Mouse (Mus musculus): Measurements from ENCODE around the gene Hap1.
A peak's percentile ranks its signal among the peaks of the same experiment; 100 is the strongest.

Hap1 gene

DNA sequence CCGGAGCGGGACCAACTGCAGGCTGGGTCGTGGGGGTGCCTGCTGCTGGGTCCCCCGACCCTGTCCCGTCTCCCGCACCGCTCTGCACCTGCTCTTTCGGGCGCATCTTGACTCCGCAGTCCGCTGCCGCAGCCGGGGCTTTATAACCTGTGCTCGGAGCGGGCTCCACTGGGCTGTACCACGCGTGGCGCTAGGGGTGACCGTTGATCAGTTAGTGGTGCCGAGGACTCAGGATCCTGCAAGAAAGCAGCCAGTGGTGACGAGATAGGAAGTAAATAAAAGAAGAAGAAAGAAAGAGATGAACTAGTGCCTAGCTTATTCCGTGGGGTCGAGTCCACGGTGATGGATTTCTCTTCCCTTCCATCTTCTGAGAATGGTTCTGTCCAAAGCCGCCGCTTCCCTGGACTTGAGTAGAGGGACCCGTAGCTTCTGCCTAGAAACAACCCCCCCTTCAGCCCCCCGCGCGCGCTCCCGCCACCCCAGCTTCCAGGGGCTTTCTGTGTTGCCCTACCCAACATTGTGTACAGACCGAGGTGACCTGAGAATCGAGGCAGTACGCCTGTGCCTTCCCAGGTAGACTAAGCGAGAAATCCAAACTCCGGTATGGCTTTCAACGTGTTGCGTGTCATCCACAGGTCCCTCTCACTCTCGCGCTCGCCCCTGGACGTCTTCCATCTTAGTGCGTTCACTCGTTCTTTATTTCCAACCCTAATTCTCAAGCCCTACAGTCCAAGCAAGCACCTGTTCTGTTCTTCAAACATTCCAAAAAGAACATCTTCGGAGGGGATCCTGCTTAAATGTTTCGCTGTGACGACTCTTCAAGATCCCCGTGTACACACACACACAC, at the start of gene Hap1:
Gene Hap1 (minus strand): TSS at position 157 of the 847 bp plus-strand sequence.
- no peak for DNase-seq (ENCODE audit: extremely low read depth, low read depth, low spot score)

DNA sequence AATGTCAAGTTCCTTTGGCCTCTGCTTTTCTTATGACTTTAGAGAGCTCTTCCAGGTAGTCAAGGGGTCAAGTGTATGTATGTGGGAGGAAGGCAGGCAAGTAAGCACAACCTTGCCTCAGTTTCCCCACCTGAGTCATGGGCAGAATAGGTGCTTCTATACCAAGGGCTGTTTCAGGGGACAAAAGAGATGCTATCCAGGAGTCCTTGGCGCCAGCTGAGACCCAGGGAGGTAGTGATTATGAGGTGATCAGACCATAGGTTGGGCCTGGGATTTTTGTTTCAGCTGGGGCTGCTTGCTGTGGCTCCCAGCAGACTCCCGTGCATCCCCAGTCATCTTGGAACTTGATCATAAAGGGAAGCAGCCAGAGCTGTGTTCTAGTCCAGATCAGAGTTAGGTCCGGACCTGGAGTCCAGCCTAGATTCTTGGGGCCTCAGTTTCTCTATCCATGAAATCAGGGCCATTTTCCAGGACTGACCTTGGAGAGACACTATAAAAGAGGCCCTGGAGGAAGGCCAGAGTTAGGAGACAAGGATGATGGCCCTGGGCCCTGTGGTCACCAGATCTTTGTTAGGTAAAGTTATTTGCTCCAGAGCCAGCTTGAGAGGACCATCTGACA, 48.6 kb upstream of the Hap1 start:
- no peak for DNase-seq (ENCODE audit: extremely low read depth, low read depth, low spot score)

DNA sequence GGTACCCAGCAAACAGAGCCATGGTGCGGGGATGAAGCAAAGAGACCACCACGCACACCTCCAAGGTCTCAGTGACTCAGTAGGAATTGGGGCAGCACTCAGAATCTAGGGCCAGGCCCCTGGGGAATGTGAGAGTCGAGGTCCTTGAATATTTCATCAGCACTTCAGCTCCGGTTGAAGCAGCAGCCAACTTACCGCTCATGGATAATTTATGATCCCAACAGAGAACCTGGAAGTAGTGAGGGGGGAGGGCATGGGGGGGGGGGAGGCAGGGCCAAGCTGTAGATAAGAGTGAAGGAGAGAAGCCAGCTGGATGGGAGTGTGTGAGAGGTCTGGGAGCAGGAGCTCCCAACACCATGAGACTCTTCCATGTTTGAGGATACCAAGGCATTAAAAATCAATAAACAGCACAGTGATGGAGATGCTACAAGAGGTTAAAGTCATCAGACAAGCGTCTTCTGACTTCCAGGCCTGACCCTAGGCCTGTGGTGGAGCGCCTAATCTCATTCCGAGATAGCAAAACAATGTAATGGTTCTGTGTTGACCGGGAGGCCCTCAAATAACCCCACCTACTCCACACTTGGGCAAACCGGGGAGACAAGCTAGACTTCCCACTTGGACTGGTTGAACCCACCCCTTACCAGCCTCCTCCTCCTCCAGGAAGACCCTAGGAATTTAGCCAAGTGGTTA, 47.7 kb upstream of the Hap1 start:
- DNase-seq (ENCODE audit: extremely low read depth, low read depth, low spot score), result no peak

DNA sequence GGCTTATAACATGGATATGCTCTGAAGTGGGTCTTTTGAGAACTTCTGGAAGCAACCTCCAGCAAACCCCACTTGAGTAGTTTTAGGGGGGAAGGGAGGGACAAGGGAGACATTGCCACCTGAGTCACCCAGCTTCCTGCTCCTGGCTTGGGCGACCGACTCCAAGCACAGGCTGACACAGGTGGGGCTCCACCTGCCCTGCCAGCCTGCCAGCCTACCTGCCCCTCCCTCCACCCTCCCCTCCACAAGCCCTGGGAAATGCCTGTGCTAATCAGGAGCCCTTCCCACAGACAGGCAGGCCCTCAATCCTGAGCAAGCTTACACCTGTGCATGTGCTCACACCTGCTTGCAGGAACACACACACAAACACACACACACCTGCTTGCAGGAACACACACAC, 46.8 kb upstream of the Hap1 start:
- DNase-seq (ENCODE audit: extremely low read depth, low read depth, low spot score), result no peak

DNA sequence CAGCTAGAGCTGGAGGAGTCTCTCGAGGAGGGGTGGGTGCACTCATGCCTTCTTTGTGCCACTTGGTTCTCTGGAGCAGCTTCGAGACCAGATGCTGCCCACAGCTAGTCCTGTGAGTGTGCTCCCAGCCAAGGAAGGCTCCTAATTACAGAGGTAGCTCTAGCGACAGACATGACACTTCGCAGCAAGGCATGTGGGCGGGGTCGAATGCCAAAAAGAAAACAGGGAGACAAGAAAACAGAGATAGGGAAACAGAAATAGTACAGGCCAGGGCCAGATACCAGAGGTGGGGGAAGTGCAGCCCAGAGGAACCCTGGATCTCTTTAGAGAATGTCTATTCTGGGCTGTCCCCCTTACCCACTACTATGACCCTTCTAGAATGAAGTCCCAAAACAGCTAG, 46.3 kb upstream of the Hap1 start:
- DNase-seq (ENCODE audit: extremely low read depth, low read depth, low spot score), result no peak

DNA sequence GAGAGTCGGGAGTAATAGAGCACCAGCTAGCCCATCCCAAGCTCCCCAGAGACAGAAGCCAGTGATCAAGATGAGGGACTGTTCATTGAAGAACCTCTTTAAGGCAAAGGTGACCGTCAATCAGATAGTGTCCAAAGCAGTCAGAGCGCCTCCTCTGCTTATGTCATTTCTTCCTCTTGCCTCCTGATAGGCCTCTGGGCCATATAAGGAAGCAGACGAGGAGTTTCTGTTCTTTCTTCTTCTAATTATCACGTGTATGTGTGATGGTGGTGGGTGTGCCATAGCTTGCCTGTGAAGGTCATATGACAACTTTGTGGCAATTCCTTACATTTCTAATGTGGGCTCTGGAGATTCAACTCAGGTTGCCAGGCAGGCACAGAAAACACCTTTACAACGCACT, 44.9 kb upstream of the Hap1 start:
- DNase-seq (ENCODE audit: extremely low read depth, low read depth, low spot score), result no peak

DNA sequence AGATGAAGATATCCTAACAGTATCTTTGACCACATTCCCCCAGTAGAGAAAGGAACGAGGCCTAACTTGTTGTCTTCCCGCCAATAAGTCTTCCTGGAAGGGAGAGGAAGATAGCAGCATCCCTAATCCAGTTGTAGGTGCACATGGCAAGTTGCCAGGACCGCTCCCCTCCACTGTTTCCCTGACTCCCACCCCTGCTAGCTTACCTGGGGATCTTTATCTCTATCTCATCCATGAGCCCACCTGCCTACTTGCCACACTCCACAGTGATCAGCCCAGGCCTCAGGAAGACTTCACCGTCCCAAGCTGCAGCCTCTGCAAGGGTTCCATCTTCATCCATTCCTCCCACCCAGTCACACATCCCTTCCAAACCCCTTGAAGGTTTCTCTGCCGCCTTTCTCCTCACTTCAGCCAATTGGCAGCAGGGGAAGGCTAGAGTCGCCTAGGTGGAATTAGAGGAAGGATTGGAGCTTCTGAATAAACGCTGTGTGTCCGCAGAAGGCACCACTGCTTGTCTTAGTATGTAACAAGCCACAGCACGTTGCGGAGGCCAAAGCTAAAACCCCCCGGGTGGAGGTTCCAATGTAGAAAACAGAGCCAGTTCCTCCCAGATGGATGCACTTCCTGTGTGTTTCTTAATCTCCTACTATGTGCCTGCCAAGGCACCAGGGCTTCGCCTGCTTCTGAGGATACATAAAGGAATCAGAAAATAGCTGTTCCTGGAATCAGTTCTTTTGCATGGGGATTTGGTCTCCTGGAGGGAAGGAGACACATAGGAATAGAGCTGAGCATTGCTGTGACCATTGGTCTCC, 44.0 kb upstream of the Hap1 start:
- DNase-seq (ENCODE audit: extremely low read depth, low read depth, low spot score), result no peak

DNA sequence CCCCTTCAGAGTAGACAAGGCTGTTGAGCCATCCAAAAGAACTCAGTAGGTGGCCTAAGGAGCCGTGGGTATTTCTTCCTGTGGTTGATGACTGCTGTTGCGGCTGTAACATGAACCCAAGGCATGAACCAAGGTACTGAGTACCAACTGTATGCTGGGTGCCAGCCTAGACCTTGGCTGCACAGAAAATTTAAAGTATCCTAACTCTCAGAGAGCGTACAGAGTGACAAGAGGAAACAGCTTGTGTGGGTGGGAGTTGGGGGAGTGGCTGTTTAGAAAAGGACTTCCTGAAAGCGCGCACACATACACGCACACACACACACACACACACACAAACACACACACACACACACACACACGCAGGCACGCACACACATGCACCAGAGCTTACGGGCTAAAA, 43.4 kb upstream of the Hap1 start:
- DNase-seq (ENCODE audit: extremely low read depth, low read depth, low spot score), result no peak

DNA sequence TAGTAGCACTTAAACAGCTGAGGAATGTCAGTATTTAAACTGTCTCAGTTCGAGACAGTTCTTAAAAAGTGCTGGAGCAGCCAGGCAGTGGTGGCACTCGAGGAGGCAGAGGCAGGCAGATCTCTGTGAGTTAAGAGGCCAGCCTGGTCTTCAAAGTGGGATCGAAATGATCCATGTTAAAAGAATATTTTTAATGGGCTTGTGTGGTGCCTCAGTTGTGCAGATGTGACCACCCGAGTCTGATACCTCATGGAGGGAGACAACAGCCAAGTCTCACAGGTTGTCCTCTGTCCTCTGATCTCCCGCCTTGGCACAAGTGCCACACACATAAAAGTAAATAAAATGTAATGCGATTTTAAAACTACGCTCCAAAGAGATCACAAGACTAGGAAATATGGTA, 42.6 kb upstream of the Hap1 start:
- no peak for DNase-seq (ENCODE audit: extremely low read depth, low read depth, low spot score)

DNA sequence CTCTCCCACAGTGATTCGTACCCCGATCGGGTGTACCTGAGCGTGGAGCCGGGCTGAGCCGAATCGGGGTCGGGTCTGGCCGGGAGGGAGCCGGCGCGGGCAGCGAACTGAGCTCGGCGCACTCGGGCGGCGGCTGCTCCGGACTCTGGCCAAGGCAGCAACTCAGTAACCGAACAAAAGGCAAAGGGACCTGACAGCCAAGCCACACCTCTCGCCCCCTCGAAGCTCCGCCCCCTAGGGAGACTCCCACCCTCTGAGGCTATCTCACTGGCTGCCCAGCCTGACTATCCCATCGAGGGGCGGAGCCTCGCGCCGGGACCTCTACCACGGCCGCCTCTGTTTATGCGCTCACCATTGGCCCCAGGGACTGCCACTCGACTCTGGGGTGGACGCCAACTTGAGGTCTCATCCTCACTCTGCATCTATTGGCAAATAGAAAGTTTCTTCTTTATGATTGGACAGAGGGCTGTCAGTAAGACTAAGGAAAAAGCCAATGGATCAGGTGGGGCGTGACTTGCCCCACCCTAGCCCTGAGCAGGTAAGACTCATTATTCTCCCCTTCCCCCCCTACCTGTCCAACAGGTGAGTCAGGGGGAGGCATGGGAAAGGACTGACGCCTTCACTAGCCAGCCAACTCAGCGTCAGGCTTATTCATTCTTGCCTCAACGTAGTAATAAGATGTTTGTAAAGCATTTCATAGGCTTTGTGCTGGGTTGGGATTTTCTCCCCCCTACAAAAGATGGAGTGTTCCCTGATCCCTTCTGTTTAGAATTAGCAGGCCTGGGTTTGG, 41.9 kb upstream of the Hap1 start, which contains the start of gene Jup:
Gene Jup (minus strand): TSS at position 164 of the 790 bp plus-strand sequence.
- peak; percentile 96 for DNase-seq (ENCODE audit: extremely low read depth, low read depth, low spot score)

DNA sequence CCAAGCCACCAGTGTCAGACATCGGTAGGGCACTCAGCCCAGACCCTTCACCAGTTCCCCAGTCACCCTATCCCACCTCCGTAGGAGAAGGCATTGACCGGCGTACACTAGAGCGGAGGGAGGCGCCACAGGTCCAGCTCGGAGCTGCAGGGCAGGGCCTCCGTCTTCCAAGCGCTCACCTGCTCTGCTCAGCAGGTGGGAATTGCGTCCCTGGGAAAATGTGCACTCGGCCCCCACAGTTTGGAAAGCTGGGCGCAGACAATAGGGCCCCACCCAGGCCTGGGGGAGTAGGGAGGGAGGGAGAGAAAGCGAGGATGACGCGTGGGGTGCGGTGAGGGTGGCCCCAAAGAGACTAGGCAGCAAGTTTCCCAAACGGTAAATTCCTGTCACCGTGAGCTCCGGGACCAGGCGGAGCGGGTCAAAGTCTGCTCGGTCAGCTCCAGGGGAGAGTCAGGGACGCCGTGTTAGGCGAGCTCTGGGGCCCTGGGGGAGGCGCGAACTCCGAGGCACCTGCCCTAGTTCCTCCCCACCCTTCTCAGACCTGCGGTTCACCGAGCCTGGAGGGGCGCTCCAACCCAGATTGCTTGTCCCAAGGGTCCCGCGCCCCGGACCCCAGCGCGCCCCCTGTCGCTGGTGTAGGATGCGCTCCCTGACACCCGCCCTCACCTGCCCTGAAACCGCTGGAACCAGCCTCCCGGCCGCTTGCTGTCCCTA, 41.1 kb upstream of the Hap1 start:
- DNase-seq (ENCODE audit: extremely low read depth, low read depth, low spot score), result no peak

DNA sequence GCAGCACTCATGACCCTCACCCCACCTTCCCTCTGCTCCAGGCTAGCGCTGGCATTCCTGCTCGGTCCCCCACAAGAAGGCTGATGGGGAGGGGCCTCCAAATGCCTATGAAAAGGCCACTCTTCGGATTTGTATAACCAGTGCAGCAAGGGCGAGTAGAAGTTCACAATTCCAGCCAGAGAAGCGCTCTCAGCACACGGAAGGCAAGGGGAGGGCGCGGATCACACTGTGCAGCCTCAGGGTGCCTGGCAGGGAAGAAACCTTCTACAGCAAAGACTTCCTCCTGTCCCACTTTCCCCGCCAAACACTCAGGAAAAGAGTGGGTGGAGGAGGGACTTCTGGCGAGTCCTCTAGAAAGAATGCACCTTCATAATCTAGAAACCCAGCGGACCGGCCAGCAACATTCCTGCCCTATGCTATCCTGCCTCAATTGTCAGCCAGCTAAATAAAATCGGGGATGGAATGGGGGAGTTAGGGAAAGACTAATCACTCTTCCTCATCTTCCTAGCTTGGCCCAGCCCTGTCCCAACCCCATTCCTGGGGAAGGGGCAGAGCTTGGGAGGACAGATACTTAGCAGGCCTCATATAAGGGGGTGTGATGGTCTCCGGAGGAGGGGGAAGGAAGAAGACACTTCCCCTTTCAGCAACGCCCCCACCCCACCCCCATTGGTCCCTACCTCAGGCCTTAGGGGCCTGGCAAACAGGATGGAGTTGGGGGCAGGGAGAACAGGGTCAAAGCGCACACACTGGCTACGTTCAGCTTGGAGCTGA, 40.1 kb upstream of the Hap1 start:
- DNase-seq (ENCODE audit: extremely low read depth, low read depth, low spot score), result no peak

DNA sequence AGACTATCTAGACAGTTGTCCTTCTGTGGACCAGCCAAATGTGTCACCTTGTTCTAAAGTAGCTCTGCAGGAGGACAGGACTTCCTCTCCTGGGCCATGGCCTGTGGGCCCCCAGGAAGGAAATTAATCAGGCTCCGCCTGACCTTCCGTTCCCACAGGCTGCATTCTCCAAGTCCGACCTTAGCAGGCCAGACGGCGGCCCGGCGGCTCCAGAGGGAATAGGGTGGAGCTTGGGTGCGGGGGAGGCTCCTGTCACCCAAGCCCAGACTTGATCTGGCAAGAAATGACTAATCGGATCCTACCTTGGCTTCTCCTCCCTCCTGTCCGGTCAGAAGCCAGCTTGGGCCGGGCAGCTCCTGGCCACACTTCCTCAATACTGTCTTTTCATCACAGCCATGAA, 39.3 kb upstream of the Hap1 start:
- DNase-seq (ENCODE audit: extremely low read depth, low read depth, low spot score), result peak; percentile 88

DNA sequence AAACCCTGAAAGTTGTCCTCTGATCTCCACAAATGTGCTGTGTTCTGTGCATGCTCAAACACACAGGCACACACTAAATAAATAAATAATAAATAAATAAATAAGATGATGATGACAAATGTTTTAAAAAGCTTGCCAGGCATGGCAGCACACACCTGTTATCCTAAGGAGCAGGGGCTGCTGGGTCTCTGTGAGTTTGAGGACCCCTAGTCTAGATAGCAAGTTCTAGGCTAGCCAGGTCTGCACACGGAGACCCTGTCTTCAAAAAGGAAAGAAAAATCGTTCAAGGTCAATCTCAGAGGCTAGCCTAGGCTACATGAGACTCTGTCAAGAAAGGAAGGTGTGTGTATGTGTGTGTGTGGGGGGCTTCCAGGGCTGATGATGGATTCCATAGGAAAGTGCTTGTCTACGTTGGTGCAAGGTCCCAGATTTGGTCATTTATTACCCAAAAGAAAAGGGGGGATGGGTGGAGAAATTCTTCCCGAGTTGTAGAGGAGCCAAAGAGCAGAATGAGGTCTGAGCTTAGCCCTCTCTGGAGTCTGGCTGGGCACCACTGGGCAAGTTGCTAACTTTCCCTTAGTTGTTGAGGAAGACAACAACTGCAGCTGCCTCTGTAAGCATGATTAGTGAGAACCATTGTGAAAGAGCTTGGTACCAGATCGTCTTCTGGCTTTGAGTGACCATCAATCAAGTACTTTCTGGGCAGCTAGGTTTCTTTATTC, 38.6 kb upstream of the Hap1 start:
- DNase-seq (ENCODE audit: extremely low read depth, low read depth, low spot score), result no peak

DNA sequence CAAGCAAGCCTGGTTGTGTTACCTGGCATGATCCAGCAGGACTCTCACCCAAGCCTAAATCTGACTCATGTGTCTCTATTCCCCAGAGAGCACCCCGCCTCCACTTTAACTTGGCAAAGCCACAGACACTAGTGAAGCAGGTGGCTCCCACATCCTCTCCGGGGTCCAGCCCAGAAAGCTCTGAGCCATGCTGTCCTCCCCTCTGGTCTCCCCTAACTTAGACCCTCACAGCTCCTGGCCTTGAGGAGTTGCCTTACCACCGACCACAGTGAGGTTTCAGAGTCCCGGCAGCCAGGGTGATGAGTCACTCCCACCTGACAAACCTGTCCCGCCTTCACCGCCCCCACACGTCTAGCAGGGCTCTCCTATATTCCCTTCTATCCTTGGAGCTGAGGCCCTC, 37.8 kb upstream of the Hap1 start:
- no peak for DNase-seq (ENCODE audit: extremely low read depth, low read depth, low spot score)

DNA sequence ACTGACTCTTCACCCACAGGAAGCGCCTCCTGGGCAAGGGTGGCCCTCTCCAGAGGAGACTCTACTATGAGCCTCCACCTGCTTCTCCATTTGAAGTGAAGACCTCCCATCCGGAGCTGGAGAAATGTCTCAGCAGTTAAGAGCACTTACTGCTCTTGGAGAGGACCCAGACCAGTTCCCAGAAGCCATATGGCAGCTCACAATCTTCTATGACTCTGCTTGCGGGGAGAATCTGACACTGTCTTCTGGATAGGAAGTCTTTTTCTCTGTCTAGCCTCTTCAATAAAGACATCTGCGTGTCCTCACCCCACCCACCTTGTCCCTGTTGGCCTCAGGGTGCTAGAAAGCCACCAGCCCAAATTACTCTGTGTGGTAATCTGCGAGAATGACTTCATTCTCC, 37.0 kb upstream of the Hap1 start:
- DNase-seq (ENCODE audit: extremely low read depth, low read depth, low spot score), result no peak

DNA sequence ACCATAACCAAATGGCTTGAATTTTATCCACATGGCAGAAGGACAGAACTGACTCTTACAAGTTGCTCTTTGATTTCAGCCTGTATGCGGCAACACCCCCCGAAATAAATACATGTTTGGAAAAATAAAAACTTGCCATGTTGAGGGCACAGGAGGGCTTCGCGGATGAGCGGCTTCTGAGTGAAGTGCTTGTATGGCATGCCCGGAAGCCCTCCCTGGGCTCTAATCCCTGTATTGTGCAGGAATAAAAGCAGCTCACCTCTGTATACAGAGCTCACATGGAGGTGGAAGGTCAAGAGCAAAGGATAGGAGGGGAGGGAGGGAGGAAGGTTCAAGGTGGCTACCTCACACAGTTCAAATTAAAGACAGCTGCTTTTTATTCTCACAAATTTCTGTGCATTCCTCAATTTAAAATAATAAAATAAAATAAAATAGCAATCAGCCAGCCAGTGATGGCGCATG, 36.0 kb upstream of the Hap1 start:
- no peak for DNase-seq (ENCODE audit: extremely low read depth, low read depth, low spot score)

Data from fat pad, adult 2 months (tissue).